Mouse (Mus musculus) left cerebral cortex, adult 18-20 months (tissue): ENCODE data around the gene Wnt8b. TPM values are rescaled to one million over a fixed set of nuclear protein-coding genes. Genes with fewer than 3 reads are reported as not detected.
"Not testable (repeated sequence)": the region's sequence is repeated elsewhere in the genome, so short reads cannot be mapped to it uniquely, and the experiment has no call there.

Experiments used
- DNase-seq, 2 experiments: peaks; one replicate each; pipeline ENCODE4 v3.0.0; 2021 to 2022; ENCODE audit warnings: low spot score in 2 of 2, mixed read lengths in 1 of 2
- long read RNA-seq, 2 experiments: library from polyadenylated mRNA; stranded (forward); transcript quantifications; one replicate each; pipeline ENCODE4 v2.0.0; 2021
- total RNA-seq, 2 experiments: library from RNA; stranded (reverse); gene quantifications; 2 replicates each; pipeline ENCODE4 v1.2.3; 2021

The Wnt8b gene
- under 1 TPM in 1 of 2 experiments, not detected in 1; 0.16 TPM for total RNA-seq
- long read RNA-seq, experiment 1: 0 reads
- long read RNA-seq, experiment 2: 0 reads

GRCm38 (mm10) chr19:44493128-44493527, at the start of gene Wnt8b:
Gene Wnt8b, plus strand, starts transcription at chr19:44493472.
- no peak for DNase-seq

DNA sequence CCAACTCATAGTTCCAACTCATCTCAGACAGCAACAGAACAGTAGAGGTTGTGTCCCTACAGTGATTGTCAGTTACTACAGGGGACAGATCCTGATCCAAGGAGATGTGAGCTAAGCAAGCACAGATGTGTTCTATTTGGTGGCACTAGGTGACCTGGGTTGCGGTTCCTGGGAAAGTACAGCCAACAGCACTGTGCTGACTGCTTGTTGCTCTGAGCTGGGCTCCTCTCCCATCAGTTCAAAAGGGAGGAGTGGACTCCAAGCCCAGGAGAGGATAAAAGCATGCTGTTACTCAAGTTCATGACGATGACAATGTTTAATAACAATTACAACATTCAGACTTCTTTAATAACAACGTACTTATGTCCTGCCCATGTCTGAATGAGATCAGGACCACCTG, 47.5 kb upstream of the Wnt8b start:
- no peak for DNase-seq

DNA sequence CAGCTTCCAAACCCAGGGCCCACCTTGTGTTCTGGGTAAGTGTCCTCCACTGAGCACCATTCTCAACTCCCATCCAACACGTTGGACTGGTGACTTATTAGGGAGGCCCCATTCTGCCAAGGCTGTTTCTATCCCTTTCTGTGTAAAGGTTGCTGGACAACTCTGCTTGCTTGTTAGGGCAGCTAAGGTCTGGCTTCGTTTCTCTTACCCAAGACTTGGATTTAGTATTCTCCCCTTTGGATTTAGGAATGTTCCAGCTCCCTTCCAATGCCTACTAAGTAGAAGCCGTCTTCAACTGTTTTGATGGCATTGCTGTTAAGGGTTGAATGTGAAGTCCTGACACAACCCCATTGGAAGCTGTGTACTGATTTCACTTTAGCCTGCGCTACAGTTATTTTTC, 45.3 kb upstream of the Wnt8b start:
- DNase-seq: no peak

DNA sequence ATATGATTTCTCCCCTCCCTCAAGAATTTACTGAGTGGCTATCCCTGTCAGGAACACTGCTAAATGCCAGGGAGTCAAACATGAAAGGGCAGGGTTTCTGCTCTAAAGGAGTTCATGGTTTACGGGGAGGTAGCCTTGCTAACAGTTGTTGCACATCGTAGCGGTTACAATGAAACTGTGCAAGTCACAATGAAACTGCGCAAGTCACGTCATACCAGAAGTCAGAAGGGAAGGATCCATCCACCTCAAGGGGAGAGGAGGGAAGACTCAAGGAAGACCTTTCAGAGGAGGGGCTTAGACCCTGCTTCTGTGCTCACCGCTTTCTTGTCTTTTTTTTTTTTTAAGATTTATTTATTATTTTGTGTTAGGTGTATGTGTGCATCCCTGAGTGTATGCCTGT, 38.4 kb upstream of the Wnt8b start:
- no peak for DNase-seq

DNA sequence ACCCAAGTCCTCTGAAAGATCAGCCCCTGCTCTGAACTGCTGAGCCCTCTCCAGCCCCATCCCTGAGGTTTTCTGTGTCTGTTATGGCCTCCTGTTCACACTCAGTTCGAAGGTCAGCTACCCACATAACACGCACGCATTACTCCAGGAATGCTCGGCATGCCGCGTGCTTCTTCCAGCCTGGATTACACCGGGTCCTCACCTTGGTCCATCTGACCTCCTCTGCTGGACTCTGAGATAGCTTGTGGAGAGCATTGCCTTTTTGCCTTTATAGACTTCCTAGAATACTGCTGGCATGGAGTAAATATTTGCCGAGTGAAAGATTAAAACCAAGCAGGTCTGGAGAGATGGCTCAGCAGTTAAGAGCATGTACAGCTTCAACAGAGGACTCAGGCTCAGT, 37.9 kb upstream of the Wnt8b start:
- DNase-seq: no peak

GRCm38 (mm10) chr19:44457359-44458055, 35.8 kb upstream of the Wnt8b start:
- no peak for DNase-seq

- no peak for DNase-seq
Observed at GRCm38 (mm10) chr19:44458696-44459095, 34.6 kb upstream of the Wnt8b start.

- DNase-seq: no peak
Observed at GRCm38 (mm10) chr19:44460441-44460840, 32.8 kb upstream of the Wnt8b start.

- no peak for DNase-seq
Observed at GRCm38 (mm10) chr19:44461500-44461899, 31.8 kb upstream of the Wnt8b start.

DNA sequence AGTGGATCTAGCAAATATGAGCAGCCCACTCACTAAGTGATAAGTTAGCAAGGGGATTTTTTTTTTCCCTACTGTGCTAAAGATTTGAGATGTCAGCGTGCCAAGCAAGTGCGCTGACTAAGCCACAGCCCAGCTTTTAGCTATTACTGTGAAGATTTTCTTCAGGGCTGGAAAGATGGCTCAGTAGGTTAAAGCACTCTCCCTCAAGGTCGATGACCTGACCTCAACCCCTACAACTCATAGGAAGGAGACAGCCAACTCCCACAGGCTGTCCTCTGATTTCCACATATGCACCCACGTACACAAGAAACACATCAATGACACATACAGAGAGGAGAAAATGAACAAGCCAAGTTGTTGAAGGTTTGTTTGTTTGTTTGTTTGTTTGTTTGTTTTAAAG, 31.1 kb upstream of the Wnt8b start:
- DNase-seq: no peak

- DNase-seq: not testable (repeated sequence)
Observed at GRCm38 (mm10) chr19:44465960-44466525, 27.2 kb upstream of the Wnt8b start.

- peak; percentile 50 to 65 for DNase-seq
Observed at GRCm38 (mm10) chr19:44474158-44474557, 19.1 kb upstream of the Wnt8b start.

- no peak for DNase-seq
Observed at GRCm38 (mm10) chr19:44475268-44475667, 18.0 kb upstream of the Wnt8b start.

GRCm38 (mm10) chr19:44476541-44476940, 16.7 kb upstream of the Wnt8b start:
- no peak for DNase-seq

DNA sequence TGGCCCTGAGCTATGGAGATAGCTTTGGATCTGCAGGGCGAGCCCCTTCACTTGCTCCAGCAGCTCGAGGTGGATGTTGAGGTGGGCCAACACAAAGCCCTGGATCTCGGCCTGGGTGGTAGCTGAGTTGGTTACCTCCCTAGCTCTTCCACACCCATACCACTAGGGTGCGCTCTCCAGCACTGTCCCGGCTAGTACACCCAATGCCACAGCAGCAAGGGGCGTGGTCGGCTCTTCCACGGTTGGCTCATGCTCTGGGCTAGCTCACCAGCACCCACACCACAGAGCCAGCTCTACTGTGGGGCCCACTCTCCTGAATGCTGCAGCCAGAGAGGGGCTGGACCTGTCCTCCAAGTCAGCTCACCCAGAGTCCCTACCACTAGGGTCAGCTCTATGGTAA, 6.0 kb upstream of the Wnt8b start:
- peak in 1 of 2 experiments; percentile 5 for DNase-seq

DNA sequence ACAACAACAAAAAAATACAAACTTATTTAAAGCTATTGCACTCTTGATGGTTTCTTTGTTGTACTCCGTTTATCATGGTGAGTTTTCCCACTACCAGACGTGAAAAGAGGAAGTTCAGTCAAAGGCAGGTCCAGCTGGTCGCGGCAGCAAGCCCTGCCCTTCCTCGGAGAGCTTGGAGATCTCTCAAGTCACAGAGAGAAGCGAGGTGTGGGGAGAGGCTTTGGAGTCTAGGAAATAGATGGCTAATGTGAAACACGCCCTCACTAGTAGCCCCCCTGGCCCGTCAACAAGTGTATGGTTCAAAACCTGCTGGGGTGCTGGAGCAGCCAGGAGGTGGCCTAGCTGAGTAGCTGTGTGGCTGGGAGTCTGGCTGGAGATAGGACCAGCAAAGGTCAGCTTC, 3.2 kb downstream of the Wnt8b start:
- no peak for DNase-seq

GRCm38 (mm10) chr19:44496941-44497340, 3.7 kb downstream of the Wnt8b start:
- no peak for DNase-seq

DNA sequence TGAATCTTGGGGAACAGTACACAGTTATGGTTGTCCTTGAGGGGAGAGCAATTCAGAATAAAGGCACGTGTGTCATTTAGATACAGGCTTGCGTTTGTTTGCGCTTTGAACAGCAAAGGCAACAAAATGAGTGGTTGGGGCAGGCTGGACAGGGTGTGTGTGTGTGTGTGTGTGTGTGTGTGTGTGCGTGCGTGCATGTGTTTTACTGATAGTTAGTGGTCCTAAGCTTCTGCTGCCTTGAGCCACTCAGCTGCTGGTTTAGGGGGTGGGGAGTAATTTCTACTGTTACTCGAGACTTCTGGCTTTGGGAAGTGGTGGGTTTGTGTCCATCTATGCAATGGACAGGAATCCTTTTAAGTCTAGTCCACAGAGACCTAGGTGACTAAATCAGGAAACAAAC, 5.7 kb downstream of the Wnt8b start:
- DNase-seq: no peak

GRCm38 (mm10) chr19:44500240-44500639, 7.0 kb downstream of the Wnt8b start:
- no peak for DNase-seq

GRCm38 (mm10) chr19:44501925-44502324, 8.7 kb downstream of the Wnt8b start:
- DNase-seq: no peak

DNA sequence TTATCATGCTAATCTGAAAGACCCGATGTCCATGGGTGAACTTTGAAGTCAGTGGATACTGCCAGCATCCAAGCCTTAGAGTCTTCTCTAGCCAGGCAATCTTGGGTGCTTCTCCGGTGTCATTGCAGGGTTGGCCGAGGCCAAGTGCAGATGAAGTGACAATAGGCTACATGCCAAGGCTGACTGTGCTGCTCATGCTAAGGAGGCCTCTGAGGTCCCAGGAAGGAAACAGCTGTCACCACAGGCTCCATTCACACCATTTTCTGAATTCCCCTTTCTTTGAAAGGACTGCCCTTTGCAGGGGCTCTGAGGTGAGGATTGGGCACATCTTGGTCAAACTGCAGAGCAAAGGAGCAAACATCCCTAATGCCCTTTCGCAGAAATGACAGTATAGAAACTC, 9.5 kb downstream of the Wnt8b start:
- DNase-seq: no peak

GRCm38 (mm10) chr19:44510534-44511175, 17.4 kb downstream of the Wnt8b start:
- DNase-seq: no peak
